Mouse (Mus musculus) c-Kit-positive CD71-negative TER-119-negative erythroid progenitor cells, embryonic 14.5 days (primary cell): Measurements from ENCODE around the gene Thegl.
A peak's percentile ranks its signal among the peaks of the same experiment; 100 is the strongest.
"Not testable (repeated sequence)": the region's sequence is repeated elsewhere in the genome, so short reads cannot be mapped to it uniquely, and the experiment has no call there.

Experiments used
- DNase-seq: peaks from one replicate; pipeline ENCODE4 v3.0.0-alpha.2; 2013; ENCODE audit warnings: low read depth

Thegl gene

GRCm38 (mm10) chr5:77015544-77016482 lies at the start of gene Thegl:
Gene Thegl (plus strand): TSS chr5:77016023.
- DNase-seq, result peak; percentile 71

GRCm38 (mm10) chr5:76969250-76969649 lies 46.6 kb upstream of the Thegl start:
- no peak for DNase-seq

- DNase-seq, result not testable (repeated sequence)
Observed at GRCm38 (mm10) chr5:76971115-76971514, 44.7 kb upstream of the Thegl start.

- no peak for DNase-seq
Observed at GRCm38 (mm10) chr5:76973488-76973887, 42.3 kb upstream of the Thegl start.

- DNase-seq, result no peak
Observed at GRCm38 (mm10) chr5:76974207-76974553, 41.6 kb upstream of the Thegl start.

- peak; percentile 70 for DNase-seq
Observed at GRCm38 (mm10) chr5:76974554-76975285, 41.1 kb upstream of the Thegl start, which contains the start of gene Srp72. Gene Srp72 (plus strand): TSS chr5:76974683.

- DNase-seq, result no peak
Observed at GRCm38 (mm10) chr5:76975736-76976135, 40.1 kb upstream of the Thegl start.

- DNase-seq, result no peak
Observed at GRCm38 (mm10) chr5:76984015-76984414, 31.8 kb upstream of the Thegl start.

GRCm38 (mm10) chr5:76990789-76991188 lies 25.0 kb upstream of the Thegl start:
- DNase-seq, result no peak

- no peak for DNase-seq
Observed at GRCm38 (mm10) chr5:76993174-76993814, 22.5 kb upstream of the Thegl start.

- no peak for DNase-seq
Observed at GRCm38 (mm10) chr5:76998416-76998815, 17.4 kb upstream of the Thegl start.

GRCm38 (mm10) chr5:77001192-77001591 lies 14.6 kb upstream of the Thegl start:
- no peak for DNase-seq

- DNase-seq, result no peak
Observed at GRCm38 (mm10) chr5:77004051-77004821, 11.6 kb upstream of the Thegl start, which contains the start of gene Arl9. Gene Arl9 (plus strand): TSS chr5:77004055.

GRCm38 (mm10) chr5:77010352-77010751 lies 5.5 kb upstream of the Thegl start:
- DNase-seq, result no peak

- no peak for DNase-seq
Observed at GRCm38 (mm10) chr5:77011082-77011481, 4.7 kb upstream of the Thegl start.

GRCm38 (mm10) chr5:77013171-77013570 lies 2.7 kb upstream of the Thegl start:
- DNase-seq, result no peak

GRCm38 (mm10) chr5:77028034-77028433 lies 12.2 kb downstream of the Thegl start:
- no peak for DNase-seq

- peak; percentile 40 for DNase-seq
Observed at GRCm38 (mm10) chr5:77029735-77030134, 13.9 kb downstream of the Thegl start.

- not testable (repeated sequence) for DNase-seq
Observed at GRCm38 (mm10) chr5:77035101-77035500, 19.3 kb downstream of the Thegl start.

GRCm38 (mm10) chr5:77038451-77038850 lies 22.6 kb downstream of the Thegl start:
- no peak for DNase-seq

- DNase-seq, result no peak
Observed at GRCm38 (mm10) chr5:77039391-77039790, 23.6 kb downstream of the Thegl start.

GRCm38 (mm10) chr5:77044362-77044761 lies 28.5 kb downstream of the Thegl start:
- DNase-seq, result no peak
